Mouse (Mus musculus) v-Abl transformed pro-B cells (cell line): ENCODE measurements around the gene Nelfe.
"Not testable (repeated sequence)": the region's sequence is repeated elsewhere in the genome, so short reads cannot be mapped to it uniquely, and the experiment has no call there.

Source experiments
- in situ Hi-C, 2 experiments: fragments of 400-800 bp; cut with MboI; formaldehyde crosslinking; loops; one replicate each; pipeline ENCODE4 v1.15.1; 2025; ENCODE audit not compliant: unreplicated experiment in 2 of 2

The Nelfe gene

DNA sequence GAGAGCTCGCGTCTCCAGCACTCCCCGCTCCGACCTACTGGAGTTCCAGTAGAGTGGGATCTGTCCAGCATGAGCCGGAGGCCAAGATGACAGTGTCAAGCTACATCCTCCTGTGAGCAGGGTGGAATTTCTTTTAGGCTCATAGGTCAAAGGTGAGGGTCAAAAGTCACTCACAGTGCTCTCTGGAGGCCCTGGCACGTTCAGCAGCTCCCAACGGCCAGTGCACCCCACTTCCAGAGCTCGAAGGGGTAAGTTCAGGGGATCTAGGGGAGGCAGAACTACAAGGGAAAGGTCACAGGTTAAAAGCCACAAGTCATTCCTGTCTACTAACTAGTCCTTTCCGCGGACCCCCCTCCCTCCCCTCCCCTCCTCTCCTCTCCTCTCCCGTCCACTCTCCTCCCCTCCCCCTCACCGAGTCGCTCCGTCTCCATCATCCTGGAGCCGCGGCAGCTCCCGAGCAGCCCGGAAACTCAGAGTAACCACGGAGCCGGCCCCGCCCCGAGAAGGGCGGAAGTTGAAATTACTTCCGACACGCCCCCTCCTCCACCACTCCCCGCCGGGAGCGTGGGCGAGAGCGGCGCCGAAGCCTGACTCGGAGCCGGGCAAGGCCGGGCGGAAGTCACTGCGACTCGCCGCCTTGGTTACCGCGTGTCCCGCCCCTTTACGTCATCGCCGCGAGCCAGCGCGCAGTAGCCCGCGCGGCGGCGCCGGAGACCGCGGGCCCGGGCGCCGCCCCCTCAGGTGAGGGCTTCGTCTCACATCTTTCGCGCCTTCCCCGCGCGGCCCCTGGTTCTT is at the start of gene Nelfe, which contains the start of gene Skiv2l:
Gene Nelfe (plus strand): TSS at position 670 of the 795 bp plus-strand sequence.
Gene Skiv2l (minus strand): TSS at position 489 of the 795 bp plus-strand sequence.
- in situ Hi-C loops: loop anchor here (10.0 to 25.0 kb wide), 2 partner anchors 135 to 237 kb away; partner anchors contain the start of genes Abhd16a (in 1 of the 2), Lsm2 (in 1 of the 2), Ly6g6d (in 1 of the 2) and Ly6g6e (in 1 of the 2)

DNA sequence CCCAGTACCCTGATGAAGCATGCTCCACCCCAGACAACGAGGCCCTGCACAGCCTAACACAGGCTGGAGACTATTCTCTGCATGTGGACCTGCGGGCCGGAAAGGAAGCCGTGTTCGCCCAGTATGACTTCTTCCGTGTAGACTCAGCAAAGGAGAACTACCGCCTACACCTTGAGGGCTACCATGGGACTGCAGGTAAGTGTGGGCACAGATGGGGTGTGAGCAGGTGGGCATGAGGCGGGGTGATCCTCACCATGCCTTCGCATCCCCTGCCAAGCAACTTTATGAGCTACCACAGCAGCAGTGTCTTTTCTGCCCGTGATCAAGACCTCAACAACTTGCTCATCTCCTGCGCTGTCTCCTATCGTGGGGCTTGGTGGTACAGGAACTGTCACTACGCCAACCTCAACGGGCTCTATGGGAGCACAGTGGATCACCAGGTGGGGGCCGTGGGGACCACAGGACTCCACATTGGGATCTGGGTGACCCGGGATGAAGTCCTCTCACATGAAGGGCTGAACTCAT is 49.3 kb upstream of the Nelfe start:
- in situ Hi-C loops: not testable (repeated sequence)

- in situ Hi-C loops: not testable (repeated sequence)
These were observed 47.4 kb upstream of the Nelfe start for GRCm38 (mm10) chr17:34802756-34803155.

GRCm38 (mm10) chr17:34803367-34803766 is 46.8 kb upstream of the Nelfe start:
- in situ Hi-C loops: not testable (repeated sequence)

DNA sequence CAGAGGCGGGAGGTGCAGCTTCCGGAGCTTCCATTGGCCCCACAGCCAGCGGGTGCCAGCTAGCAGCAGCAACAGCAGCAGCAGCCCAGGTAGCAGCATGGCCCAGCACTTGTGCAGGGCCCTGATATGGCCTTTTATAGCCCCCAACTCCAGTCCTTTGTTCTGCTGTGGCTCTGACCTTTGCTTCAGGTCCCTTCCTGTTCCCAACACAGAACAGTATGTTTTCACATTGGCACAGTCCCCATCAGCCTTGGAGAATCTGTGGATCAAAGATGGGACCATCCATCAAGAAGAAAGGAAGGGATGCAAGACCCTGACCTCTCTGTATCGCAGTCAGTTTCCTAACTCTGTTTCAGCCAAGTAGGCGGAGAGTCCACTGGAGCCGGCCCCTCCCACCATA is 45.9 kb upstream of the Nelfe start, which contains the start of gene Cyp21a1:
Gene Cyp21a1 (minus strand): TSS at position 261 of the 400 bp plus-strand sequence.
- in situ Hi-C loops: not testable (repeated sequence)

GRCm38 (mm10) chr17:34804871-34805562 is 45.2 kb upstream of the Nelfe start:
- in situ Hi-C loops: no loop called here

DNA sequence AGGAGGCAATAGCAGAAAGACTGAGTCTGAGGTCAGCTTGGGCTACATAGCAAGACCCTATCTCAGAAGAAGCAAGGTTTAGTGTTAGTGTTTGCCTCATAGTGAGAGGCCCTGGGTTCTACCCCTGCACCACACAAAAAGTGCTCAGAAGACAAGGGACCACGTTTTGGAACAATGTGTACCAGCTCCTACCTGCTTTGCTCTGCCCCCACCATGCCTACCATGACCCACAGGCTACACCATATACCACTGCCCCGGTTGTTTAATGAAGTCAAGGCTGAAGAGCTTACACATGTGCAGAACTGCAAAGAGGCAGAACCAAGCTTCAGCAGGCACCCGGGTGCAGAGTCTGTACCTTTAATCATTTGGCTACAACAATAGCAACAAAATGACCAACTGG is 43.0 kb upstream of the Nelfe start:
- in situ Hi-C loops: no loop called here

DNA sequence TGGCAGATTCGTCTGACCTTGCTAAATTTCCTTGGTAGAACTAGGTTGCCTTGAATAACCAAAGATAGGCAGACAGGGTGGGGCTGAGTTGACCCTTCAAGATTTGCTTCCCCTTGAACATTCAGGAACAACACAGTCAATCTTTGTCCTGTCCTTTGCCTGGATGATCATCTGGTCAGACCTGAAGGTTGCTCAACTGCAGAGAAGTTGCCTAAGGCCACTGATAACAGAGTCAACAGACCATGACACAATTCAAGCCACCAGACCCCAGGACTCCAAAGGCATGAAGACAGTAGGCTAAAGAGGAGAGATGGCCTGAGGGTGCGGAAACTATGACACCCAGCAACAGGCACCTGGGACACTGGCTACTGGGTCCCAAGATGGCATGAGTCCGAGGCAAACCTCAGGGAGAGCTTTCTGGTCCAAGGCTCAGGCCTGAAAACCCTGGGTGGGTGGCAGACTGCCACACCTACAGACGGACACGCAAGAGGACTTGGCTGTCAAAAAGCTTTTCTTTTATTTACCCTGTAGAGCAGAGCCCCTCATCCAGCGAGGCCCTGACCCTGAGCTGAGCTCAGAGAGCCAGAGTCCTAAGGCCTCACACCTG is 41.5 kb upstream of the Nelfe start:
- in situ Hi-C loops: no loop called here

DNA sequence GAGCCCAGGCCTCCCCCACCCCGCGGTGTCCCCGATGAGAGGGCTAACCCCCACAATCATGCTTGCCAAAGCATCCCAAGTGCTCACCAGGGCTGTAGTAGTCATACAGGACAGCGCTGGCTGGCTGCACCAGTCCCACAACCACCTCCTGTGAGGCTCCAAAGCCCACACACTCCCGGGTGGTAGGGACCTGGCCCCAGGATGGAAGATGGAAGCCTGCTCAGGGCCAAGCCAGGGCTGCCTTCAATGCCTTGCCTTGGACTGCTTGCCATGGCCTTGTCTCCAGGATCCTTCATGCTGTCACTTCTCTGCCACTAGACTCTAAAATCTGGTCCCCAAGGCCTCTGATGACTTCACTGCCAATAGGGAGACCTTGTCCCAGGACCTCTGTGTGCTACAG is 39.8 kb upstream of the Nelfe start:
- in situ Hi-C loops: loop anchor here (5.0 kb wide), 1 partner anchor 78 kb away; no protein-coding TSS in a partner anchor

DNA sequence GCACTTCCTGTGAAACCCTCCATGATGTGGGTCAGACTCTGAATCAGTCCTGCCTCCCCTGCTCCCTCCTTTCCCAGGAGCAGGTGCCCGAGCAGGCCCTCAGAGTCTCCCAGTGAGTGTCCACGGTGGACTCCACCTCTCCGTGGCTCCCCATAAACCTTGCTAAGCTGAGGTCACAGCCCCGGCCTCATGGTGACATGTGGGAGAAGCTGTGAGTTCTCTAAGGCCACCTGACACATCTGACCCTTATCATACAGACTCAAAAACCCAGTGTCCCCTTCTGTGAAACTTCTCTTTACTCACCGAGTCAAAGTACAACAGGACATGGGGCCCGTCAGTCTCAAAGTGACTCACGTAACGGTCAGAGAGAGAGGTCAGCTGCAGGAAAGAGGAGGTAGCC is 39.4 kb upstream of the Nelfe start:
- in situ Hi-C loops: loop anchor here (5.0 kb wide), 1 partner anchor 79 kb away; no protein-coding TSS in a partner anchor

DNA sequence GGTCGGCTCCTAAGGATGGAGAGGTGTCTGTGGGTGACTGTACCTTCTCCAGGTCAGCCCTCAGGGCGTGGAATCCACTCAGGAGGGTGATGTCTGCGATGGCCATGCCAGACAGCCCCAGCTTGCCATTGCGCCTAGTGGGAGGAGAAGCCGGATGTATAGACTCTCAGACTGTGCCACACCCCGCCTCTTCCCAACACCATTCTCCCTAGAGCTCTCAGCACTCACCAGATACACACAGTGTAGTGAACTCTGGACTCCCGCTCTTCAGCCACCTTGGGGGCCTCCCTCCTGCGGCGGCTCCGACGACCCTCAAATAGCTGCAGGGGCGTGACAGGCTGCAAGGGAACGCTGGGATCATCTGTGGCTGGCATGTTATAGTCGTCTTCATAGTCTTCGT is 38.9 kb upstream of the Nelfe start:
- in situ Hi-C loops: loop anchor here (5.0 kb wide), 1 partner anchor 79 kb away; no protein-coding TSS in a partner anchor

DNA sequence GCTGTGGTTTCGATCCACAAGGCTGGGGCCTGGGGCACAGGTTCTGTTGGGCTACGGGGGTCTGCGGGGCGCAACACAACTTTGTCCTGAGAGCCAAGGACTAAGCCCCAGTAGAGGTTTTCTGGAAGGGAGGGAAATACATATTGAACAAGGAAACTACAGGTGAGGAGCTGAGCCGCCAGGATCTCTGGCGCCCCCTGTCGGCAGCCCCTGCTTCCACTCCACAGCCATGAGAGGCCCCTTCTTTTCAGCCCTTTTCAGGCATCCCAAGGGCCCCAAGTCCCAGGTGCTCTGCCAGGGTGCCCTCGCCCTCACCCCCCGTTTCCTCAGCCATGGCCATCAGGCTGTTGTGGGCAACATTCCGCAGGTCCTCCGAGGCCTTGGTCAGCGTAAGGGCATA is 36.4 kb upstream of the Nelfe start:
- in situ Hi-C loops: loop anchor here (5.0 kb wide), 1 partner anchor 81 kb away; no protein-coding TSS in a partner anchor

GRCm38 (mm10) chr17:34814818-34815370 is 35.3 kb upstream of the Nelfe start:
- in situ Hi-C loops: loop anchor here (5.0 kb wide), 1 partner anchor 83 kb away; no protein-coding TSS in a partner anchor

DNA sequence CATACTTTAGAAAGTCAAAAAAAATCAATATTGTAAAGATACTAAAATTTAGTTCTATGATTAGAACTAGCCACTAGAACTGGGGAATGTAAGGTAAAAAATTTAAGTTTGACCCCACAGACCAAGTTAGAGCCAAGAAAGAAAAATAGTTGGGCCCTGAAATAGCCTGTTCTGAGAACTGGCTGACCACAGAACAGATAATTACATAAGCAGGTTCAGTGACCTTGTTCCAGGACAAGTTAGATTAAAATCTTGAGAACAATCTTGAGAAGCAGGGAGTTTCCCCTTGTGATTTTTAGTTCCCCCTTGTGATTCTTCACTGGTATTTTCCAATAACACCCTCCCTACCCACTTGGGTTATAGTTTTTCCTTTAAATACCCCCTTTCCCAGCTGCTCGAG is 19.4 kb upstream of the Nelfe start:
- in situ Hi-C loops: not testable (repeated sequence)

GRCm38 (mm10) chr17:34836155-34836855 is 13.9 kb upstream of the Nelfe start:
- in situ Hi-C loops: no loop called here

GRCm38 (mm10) chr17:34836856-34837221 is 13.4 kb upstream of the Nelfe start, which contains the start of the genes Stk19 and Dxo:
Gene Stk19 (minus strand): TSS chr17:34836945.
Gene Dxo (plus strand): TSS chr17:34837019.
- in situ Hi-C loops: no loop called here

DNA sequence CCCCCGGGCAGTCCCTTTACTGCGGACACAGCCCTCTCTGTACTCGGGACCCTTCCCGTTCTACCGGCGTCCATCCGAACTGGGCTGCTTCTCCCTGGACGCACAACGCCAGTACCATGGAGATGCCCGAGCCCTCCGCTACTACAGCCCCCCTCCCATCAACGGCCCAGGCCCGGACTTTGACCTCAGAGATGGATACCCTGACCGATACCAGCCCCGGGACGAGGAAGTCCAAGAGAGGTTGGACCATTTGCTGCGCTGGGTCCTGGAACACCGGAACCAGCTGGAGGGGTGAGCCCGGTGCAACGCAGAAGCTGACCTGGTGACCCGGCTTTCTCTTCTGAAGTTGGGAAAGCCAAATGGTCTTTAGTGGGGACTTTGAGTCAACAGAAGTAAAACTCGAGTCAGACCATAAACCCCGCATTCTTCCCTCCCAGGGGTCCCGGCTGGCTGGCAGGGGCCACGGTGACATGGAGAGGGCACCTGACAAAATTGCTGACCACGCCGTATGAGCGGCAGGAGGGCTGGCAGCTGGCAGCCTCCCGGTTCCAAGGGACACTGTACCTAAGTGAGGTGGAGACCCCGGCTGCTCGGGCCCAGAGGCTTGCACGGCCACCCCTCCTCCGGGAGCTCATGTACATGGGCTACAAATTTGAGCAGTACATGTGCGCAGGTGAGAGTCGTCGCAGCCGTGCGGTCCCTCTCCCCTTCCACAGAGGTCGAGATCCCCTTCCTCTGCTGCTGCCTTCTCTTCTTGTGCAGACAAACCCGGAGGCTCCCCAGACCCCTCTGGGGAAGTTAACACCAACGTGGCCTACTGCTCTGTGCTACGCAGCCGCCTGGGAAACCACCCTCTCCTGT is 12.5 kb upstream of the Nelfe start:
- in situ Hi-C loops: no loop called here

GRCm38 (mm10) chr17:34838785-34839184 is 11.4 kb upstream of the Nelfe start:
- in situ Hi-C loops: no loop called here
